Mouse (Mus musculus) lung, embryonic 16.5 days (tissue): ENCODE measurements around the gene Nek9. TPM values are rescaled to one million over a fixed set of nuclear protein-coding genes. Genes with fewer than 3 reads are reported as not detected.
A peak's percentile ranks its signal among the peaks of the same experiment; 100 is the strongest.

Experiments used
- ATAC-seq: fragments of 200-750 bp; cut with Nextera tagmentation; 2 replicates; pipeline ENCODE4 v1.8.0; 2017; ENCODE audit warnings: low read depth, mild to moderate bottlenecking, moderate library complexity
- H3K27ac ChIP-seq: fragments of 300-500 bp; sonication (generic); 2 replicates; pipeline ENCODE4 v1.5.1; 2014; ENCODE audit warnings: mild to moderate bottlenecking, control low read depth, low read length
- H3K27me3 ChIP-seq: fragments of 300-500 bp; sonication (generic); 2 replicates; pipeline ENCODE4 v1.6.1; 2014; ENCODE audit warnings: low read depth, low read length, mixed read lengths; ENCODE audit not compliant: control insufficient read depth, insufficient read depth
- H3K36me3 ChIP-seq: fragments of 300-500 bp; sonication (generic); 2 replicates; pipeline ENCODE4 v1.6.1; 2014; ENCODE audit warnings: low read length; ENCODE audit not compliant: control insufficient read depth, insufficient read depth
- H3K4me1 ChIP-seq: fragments of 300-500 bp; sonication (generic); replicated peaks from 2 replicates; pipeline ENCODE4 v1.6.1; 2014; ENCODE audit warnings: low read length, mixed read lengths; ENCODE audit not compliant: control insufficient read depth, insufficient read depth
- H3K4me2 ChIP-seq: fragments of 300-500 bp; sonication (generic); 2 replicates; pipeline ENCODE4 v1.6.1; 2014; ENCODE audit warnings: low read depth, low read length, control low read depth
- H3K4me3 ChIP-seq: fragments of 300-500 bp; sonication (generic); 2 replicates; pipeline ENCODE4 v1.5.1; 2014; ENCODE audit warnings: mild to moderate bottlenecking, low read length, control low read depth
- H3K9ac ChIP-seq: fragments of 300-500 bp; sonication (generic); 2 replicates; pipeline ENCODE4 v1.6.1; 2014; ENCODE audit warnings: low read length, control low read depth
- H3K9me3 ChIP-seq: fragments of 300-500 bp; sonication (generic); 2 replicates; pipeline ENCODE4 v1.6.1; 2016; ENCODE audit warnings: low read length; ENCODE audit not compliant: control insufficient read depth
- WGBS: fragments of 180-500 bp; shearing (Covaris S2); extraction: QIAGEN DNeasy Blood & Tissue Kit; methylation state at CpG from one replicate; pipeline ENCODE4 v1.1.7; 2014; 5-methylcytosine and 5-hydroxymethylcytosine counted together
- polyA plus RNA-seq: library from polyadenylated mRNA; unstranded; fragments of >200 nt; fragmentation: Nextera tagmentation; extraction: Ambion mirVana; gene quantifications from 2 replicates; pipeline ENCODE4 v1.2.1, GENCODE M21; 2015

The Nek9 gene
- polyA plus RNA-seq, 1 experiment from 2014 or later = 20.9 TPM

DNA sequence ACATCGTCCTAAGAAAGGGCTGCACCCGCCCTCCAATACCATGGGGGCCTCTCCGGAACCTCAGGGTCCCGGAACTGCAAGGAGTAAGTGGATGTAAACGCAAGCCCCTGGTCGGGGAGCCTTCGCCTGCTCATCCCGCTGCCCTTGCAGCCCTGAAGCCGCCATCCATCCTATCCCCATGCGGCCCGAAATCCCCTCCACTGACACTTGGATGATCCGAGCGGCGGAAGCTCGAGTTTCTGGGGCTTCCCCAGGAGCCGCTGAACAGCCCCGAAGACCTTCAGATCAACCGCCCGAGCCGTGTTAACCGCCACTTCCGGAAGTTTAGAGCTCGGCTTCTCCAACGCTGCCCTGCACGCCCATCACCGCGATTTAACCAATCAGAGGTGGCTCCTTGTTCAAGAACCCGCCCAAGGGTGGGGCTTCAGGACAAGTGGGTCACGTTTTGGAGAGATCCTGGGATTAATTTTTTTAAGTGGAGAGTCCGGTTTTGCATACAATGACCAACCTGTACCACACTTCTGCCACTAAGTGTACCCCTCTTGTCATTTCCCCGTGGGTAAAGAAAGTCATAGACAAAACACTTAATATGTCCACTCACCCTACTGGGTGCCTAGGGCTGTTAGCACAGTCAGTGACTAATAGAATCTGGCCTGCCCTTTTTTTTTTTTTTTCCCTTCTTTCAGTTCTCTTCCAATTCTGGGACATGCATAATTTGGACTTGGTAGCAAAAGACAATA, 58.9 kb downstream of the Nek9 start:
- peak; percentile 99 for ATAC-seq
- Histone ChIP-seq H3K36me3 (peaks cover 2% of the 10 kb centered on the region; the same call in 1 of the 2 replicates), H3K9me3 (no peaks in the 10 kb centered on the region), H3K4me1 (0 out of 2 replicates have a peak, but pooled peaks cover 9% of the 10 kb centered on the region), H3K27me3 (no peaks in the 10 kb centered on the region), H3K9ac (peak overlapping the region; percentile 97), H3K27ac (peak overlapping the region; percentile 75), H3K4me2 (peak overlapping the region; percentile 90), H3K4me3 (peak overlapping the region; percentile 89)
- under 1% methylated on average over 31 of the region's 31 CpGs for WGBS

DNA sequence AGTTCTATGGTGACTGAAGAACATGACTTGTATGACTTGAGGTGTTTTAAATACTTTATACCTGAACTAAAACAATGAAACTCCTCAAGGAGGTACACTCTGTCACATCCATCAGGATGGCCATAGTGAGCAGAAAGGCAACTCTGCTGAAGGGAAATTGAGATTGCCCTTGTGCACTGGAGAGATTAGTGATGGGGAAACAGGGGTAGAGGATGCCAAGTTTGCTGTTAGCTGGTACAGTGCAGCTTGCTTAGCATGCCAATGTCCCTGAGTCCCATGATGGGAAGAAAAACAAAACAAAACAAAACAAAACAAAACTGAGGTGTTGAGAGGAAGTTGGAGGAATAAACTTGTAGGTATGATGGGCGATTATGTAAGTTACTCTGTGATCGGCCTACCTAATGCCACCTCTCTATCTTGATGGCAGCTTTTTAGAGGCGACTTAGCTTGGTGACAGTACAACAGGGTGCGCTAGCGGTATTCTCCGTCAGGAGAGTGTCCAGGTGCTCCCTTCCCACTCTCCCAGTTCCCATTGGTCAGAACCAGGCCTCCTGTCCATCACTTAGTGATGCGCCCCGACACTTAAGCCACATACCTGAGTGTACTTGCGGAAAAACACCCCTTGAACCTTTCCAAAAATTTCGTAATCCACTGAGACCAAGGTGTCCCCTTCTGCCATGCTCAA, 59.6 kb downstream of the Nek9 start:
- Histone ChIP-seq H3K36me3 (peaks cover 5% of the 10 kb centered on the region; the same call in 1 of the 2 replicates), H3K9me3 (no peaks in the 10 kb centered on the region), H3K27ac (peak overlapping the region; percentile 75), H3K4me3 (peak overlapping the region; percentile 89), H3K27me3 (no peaks in the 10 kb centered on the region), H3K4me1 (0 out of 2 replicates have a peak, but pooled peaks cover 9% of the 10 kb centered on the region), H3K4me2 (peak overlapping the region; percentile 90), H3K9ac (peak overlapping the region; percentile 97)
- WGBS = 5% methylated on average over 10 of the region's 10 CpGs
- ATAC-seq = peak; percentile 26

DNA sequence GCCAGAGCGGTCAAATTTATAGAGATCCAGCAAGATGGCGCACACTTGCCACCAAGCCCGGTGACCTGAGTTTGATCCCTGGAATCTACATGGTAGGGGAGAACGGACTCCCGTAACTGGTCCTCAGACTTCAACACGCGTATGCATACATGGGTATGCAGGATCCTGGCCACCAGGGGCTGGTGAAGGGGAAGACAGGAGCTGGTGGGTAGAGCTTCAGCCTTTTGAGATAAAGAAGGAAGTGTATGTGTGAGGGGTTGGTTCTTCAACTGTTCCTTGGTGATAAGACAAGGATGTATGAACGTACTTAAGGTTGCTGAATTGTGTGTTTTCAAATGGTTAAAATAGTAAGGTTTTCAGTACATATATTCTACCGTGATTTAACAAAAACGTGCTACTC, 60.2 kb downstream of the Nek9 start:
- 87% methylated on average over 10 of the region's 10 CpGs for WGBS

DNA sequence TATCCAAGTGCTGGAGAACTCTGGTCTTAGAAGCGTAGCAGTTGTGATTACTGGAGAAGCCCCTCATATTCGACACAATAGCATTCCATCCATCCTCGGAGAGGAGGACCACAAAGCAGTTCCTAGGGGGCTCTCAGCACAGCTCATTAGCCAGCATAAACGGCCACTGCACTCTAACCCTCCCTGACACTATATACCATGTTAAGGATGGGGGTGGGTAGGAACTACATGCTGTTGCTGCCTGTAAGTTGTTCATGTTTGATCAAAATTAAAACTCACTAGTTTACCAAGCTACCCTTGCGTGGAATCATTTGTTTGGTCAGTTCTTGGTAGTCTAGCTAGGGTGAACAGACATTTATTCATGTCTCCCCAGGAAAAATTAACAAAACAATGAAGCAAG, 62.9 kb downstream of the Nek9 start:
- Histone ChIP-seq H3K36me3 (peaks cover 5% of the 10 kb centered on the region; the same call in 1 of the 2 replicates), H3K9ac (no peak overlapping the region), H3K4me3 (no peak overlapping the region), H3K4me1 (0 out of 2 replicates have a peak, but pooled peaks cover 9% of the 10 kb centered on the region), H3K9me3 (no peaks in the 10 kb centered on the region), H3K27ac (no peak overlapping the region), H3K4me2 (no peak overlapping the region), H3K27me3 (no peaks in the 10 kb centered on the region)
- WGBS = 78% methylated on average over 5 of the region's 5 CpGs
- ATAC-seq = no peak

More for the DNA sequence above, 60.2 kb downstream of the Nek9 start:
- Histone ChIP-seq H3K27me3 (no peaks in the 10 kb centered on the region), H3K9me3 (no peaks in the 10 kb centered on the region), H3K27ac (no peak overlapping the region), H3K36me3 (peaks cover 5% of the 10 kb centered on the region; the same call in 1 of the 2 replicates), H3K4me1 (0 out of 2 replicates have a peak, but pooled peaks cover 9% of the 10 kb centered on the region), H3K9ac (no peak overlapping the region), H3K4me2 (no peak overlapping the region), H3K4me3 (no peak overlapping the region)
- ATAC-seq = no peak

DNA sequence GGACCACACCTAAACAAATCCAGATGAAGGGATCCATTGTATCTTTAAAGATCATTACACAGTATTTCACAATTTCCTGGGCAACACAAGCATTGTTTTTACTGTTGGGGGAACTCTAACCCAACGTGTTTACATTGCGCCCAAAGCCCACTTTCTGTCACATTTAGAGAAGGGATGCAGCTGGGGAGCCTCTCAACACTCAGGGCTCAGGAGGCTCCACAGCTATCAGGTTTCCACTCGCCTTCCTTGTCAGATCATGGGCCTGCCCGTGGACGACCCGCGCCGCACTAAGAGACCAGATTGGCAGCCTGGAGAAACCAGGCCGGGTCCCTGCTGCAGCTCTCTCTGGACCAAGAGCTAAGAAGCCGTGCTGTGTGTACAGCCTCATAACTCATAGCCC, 65.7 kb downstream of the Nek9 start:
- WGBS = 35% methylated on average over 10 of the region's 10 CpGs
- no peaks in the 10 kb centered on the region for H3K27me3 ChIP-seq
- no peaks in the 10 kb centered on the region for H3K4me1 ChIP-seq
- H3K9ac ChIP-seq = no peak overlapping the region
- no peak overlapping the region for H3K27ac ChIP-seq
- no peak overlapping the region for H3K4me3 ChIP-seq
- ATAC-seq = peak; percentile 51; the same call in 1 of the 2 replicates
- peaks cover 5% of the 10 kb centered on the region; the same call in 1 of the 2 replicates for H3K36me3 ChIP-seq
- no peak overlapping the region for H3K4me2 ChIP-seq
- no peaks in the 10 kb centered on the region for H3K9me3 ChIP-seq

DNA sequence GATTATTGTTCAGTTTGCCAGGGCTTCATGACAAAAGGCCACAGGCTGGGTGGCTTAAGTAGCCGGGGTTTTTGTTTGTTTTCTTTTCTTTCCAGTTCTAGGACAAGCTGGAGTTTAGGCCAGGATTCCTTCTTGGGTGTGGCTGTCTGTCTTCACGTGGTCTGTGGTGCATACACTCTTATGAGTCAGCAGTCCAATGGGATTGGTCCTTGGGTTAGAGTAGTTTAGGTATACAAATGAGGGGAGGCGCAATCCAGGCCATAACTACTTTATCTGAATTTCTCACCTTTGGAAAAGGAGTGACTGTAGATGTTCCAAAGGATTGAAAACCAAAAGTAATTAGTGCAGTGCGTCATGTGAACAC, 67.3 kb downstream of the Nek9 start:
- Histone ChIP-seq H3K27me3 (no peaks in the 10 kb centered on the region), H3K4me1 (no peaks in the 10 kb centered on the region), H3K36me3 (peaks cover 9% of the 10 kb centered on the region; the same call in 1 of the 2 replicates), H3K27ac (no peak overlapping the region), H3K4me2 (no peak overlapping the region), H3K9me3 (no peaks in the 10 kb centered on the region), H3K9ac (no peak overlapping the region), H3K4me3 (no peak overlapping the region)
- WGBS = 59% methylated on average over 4 of the region's 4 CpGs
- no peak for ATAC-seq

DNA sequence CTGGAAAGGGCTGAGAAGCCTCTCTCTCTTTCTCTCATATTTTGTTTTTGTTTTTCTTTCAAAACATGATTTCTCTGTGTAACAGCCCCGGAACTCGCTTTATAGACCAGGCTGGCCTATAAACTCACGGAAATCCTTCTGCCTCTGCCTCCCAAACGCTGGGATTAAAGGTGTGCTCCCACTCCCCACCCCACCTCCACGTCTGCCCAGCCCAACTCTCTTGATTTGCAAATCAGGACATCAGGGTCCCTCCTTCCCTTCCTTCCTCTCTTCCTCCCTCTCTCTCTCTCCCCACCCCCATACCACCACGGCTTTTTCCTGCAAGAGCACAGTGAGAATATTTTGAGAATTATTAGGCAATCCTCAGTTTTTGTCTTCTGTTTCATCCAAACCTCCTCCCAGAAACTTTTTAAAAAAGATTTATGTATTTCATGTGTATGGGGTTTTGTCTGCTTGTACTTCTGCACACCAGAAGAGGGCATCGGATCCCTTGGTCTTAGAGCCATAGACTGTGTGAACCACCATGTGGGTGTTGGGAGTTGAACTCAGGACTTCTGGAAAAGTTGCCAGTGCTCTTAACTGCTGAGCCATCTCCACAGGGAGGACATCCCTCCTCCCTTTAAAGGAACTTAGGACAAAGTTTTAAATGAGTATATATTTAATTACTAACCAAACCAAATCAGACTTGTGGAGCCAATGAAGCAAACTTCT, 67.9 kb downstream of the Nek9 start:
- ATAC-seq = no peak
- WGBS = 73% methylated on average over 7 of the region's 7 CpGs
- H3K4me2 ChIP-seq = no peak overlapping the region

DNA sequence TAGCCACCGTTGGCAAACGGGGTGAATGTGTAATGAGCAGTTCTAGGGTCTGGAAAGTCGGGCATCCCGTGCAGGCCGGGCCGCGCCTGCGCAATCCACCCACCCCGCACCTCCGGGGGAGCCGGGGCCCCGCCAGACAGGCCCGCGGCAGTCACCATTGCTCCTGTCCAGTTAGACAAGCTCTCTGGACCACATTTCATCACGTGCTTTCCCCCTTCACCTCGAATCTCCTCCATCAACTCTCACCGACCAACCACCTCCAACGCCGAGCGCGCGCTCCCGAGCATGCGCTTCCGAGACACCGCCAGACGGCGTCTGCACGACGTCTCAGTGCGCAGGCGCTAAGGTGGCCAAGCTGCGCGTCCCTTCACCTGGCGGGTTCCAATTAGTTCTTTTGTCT, 68.8 kb downstream of the Nek9 start, which contains the start of gene Mlh3:
Gene Mlh3, minus strand, starts transcription at position 281 of the 400 bp plus-strand sequence.
- H3K27ac ChIP-seq = peak within 1 kb of the TSS; percentile 72
- H3K4me1 ChIP-seq = peaks cover under 1% of the 10 kb centered on the region; the same call in 1 of the 2 replicates
- peak within 1 kb of the TSS; percentile 69 for H3K4me3 ChIP-seq
- no peaks in the 10 kb centered on the region for H3K27me3 ChIP-seq
- H3K36me3 ChIP-seq = peaks cover 7% of the 10 kb centered on the region; the same call in 1 of the 2 replicates
- under 1% methylated on average over 35 of the region's 35 CpGs for WGBS
- peak within 1 kb of the TSS; percentile 62 for H3K4me2 ChIP-seq
- H3K9ac ChIP-seq = peak within 1 kb of the TSS; percentile 74
- peak; percentile 84 for ATAC-seq
- H3K9me3 ChIP-seq = no peaks in the 10 kb centered on the region

More for the DNA sequence above, 67.9 kb downstream of the Nek9 start:
- Histone ChIP-seq H3K9me3 (no peaks in the 10 kb centered on the region), H3K4me3 (no peak overlapping the region), H3K36me3 (peaks cover 9% of the 10 kb centered on the region; the same call in 1 of the 2 replicates), H3K4me1 (no peaks in the 10 kb centered on the region), H3K27me3 (no peaks in the 10 kb centered on the region), H3K27ac (no peak overlapping the region), H3K9ac (no peak overlapping the region)
